ENCODE assay signal across 21 mouse cellular contexts in genomic region chr3:85827283-85827682, GRCm38 (mm10). TPM values are rescaled to one million over a fixed set of nuclear protein-coding genes. Genes with fewer than 3 reads are reported as not detected.
DNase-seq lines count a peak whose midpoint lies in the region; ATAC-seq lines count a peak whose summit lies in the region.
"Had no signal": no experiment of that assay in that cellular context is flagged by ENCODE, and none has a peak within 500 bp of the region (broad histone marks: within the 10 kb centered on the region; RNA-seq: fewer than 3 reads in every experiment).

No protein-coding gene starts in this region.

- H3K36me3 ChIP-seq in heart, embryonic 11.5 days (ENCODE audit: control insufficient read depth, insufficient read depth, low read length) = no peaks in the 10 kb centered on the region
- H3K36me3 ChIP-seq in kidney, embryonic 15.5 days = no peaks in the 10 kb centered on the region
- H3K36me3 ChIP-seq: embryonic facial prominence, embryonic 13.5 days; forebrain, embryonic 15.5 days; G1E; limb, embryonic 12.5 days; lung, embryonic 15.5 days; midbrain, embryonic 10.5 days had no signal

- H3K4me1 ChIP-seq in heart, embryonic 11.5 days (ENCODE audit: control insufficient read depth, insufficient read depth, low read length) = no peaks in the 10 kb centered on the region
- peaks cover 23% of the 10 kb centered on the region for H3K4me1 ChIP-seq in kidney, embryonic 15.5 days
- H3K4me1 ChIP-seq: embryonic facial prominence, embryonic 13.5 days; lung, embryonic 15.5 days had no signal

- no peak overlapping the region for H3K27ac ChIP-seq in heart, embryonic 11.5 days (ENCODE audit: low read depth, low read length)
- peak overlapping the region; percentile 83 for H3K27ac ChIP-seq in kidney, embryonic 15.5 days
- H3K27ac ChIP-seq: embryonic facial prominence, embryonic 13.5 days; forebrain, embryonic 15.5 days; limb, embryonic 12.5 days; liver, embryonic 14.5 days; lung, embryonic 15.5 days; midbrain, embryonic 10.5 days had no signal

- H3K9ac ChIP-seq in heart, embryonic 11.5 days (ENCODE audit: low read depth, low read length) = no peak overlapping the region
- no peak overlapping the region for H3K9ac ChIP-seq in kidney, embryonic 15.5 days
- H3K9ac ChIP-seq: embryonic facial prominence, embryonic 13.5 days; forebrain, embryonic 15.5 days; limb, embryonic 12.5 days; liver, embryonic 14.5 days; lung, embryonic 15.5 days had no signal

- ATAC-seq in heart, embryonic 11.5 days (replicated peaks; ENCODE audit: insufficient number of reproducible peaks, low FRiP score, low TSS enrichment) = no peak
- ATAC-seq in kidney, embryonic 15.5 days (replicated peaks; ENCODE audit: low FRiP score) = peak; percentile 15; the same call in 1 of the 2 replicates
- ATAC-seq: forebrain, embryonic 15.5 days; hindbrain, embryonic 16.5 days had no signal

- H3K27me3 ChIP-seq in heart, embryonic 11.5 days (ENCODE audit: control insufficient read depth, insufficient read depth, low read length) = no peaks in the 10 kb centered on the region
- H3K27me3 ChIP-seq in kidney, embryonic 15.5 days = no peaks in the 10 kb centered on the region
- H3K27me3 ChIP-seq: embryonic facial prominence, embryonic 13.5 days; forebrain, embryonic 15.5 days; lung, embryonic 15.5 days had no signal

- WGBS in heart, embryonic 11.5 days (ENCODE audit: insufficient replicate concordance) = 63% methylated on average over 4 of the region's 4 CpGs
- 52% methylated on average over 4 of the region's 4 CpGs for WGBS in kidney, embryonic 15.5 days

- H3K4me2 ChIP-seq in heart, embryonic 11.5 days = no peak overlapping the region
- H3K4me2 ChIP-seq in kidney, embryonic 15.5 days = peak overlapping the region; percentile 14; the same call in 1 of the 2 replicates
- H3K4me2 ChIP-seq: embryonic facial prominence, embryonic 13.5 days; forebrain, embryonic 15.5 days; limb, embryonic 12.5 days; lung, embryonic 15.5 days had no signal

- peak; percentile 51 to 60 for DNase-seq in cerebellum, postnatal 14 days
- DNase-seq in cerebellum, adult 18-20 months = no peak
- peak; percentile 22 for DNase-seq in heart, adult 8-10 months (ENCODE audit: low spot score)
- DNase-seq in Muller cell, postnatal 12 days (ENCODE audit: inconsistent ontology term) = peak; percentile 54
- DNase-seq in thymus, postnatal 0 days (ENCODE audit: low spot score) = no peak
- no peak for DNase-seq in thymus, postnatal 36 days
- DNase-seq: cerebellum, adult 9-10 months; layer of hippocampus, adult 9-11 months; lung, postnatal 4 days; right cerebral cortex, postnatal 25 days had no signal

- no peak overlapping the region for H3K4me3 ChIP-seq in heart, embryonic 11.5 days (ENCODE audit: low read depth, low read length)
- H3K4me3 ChIP-seq in kidney, embryonic 15.5 days (replicated peaks) = no peak overlapping the region
- H3K4me3 ChIP-seq: embryonic facial prominence, embryonic 13.5 days; forebrain, embryonic 15.5 days; limb, embryonic 12.5 days; lung, embryonic 15.5 days; midbrain, embryonic 10.5 days had no signal

- H3K9me3 ChIP-seq in heart, embryonic 11.5 days (replicated peaks; ENCODE audit: control insufficient read depth, low read length) = no peaks in the 10 kb centered on the region
- H3K9me3 ChIP-seq in kidney, embryonic 15.5 days (replicated peaks) = no peaks in the 10 kb centered on the region
- H3K9me3 ChIP-seq: embryonic facial prominence, embryonic 13.5 days; forebrain, embryonic 15.5 days; G1E; limb, embryonic 12.5 days; lung, embryonic 15.5 days; midbrain, embryonic 10.5 days had no signal

RNA-seq across cellular contexts. Expression of gene Fam160a1, which starts 10.2 kb away (rescaled TPM):
- total RNA-seq in heart, adult 8-10 months (2022) = 10 to 100 TPM; 54.1 to 61.6 (median 58.5) TPM
- 2.7 and 3.4 TPM in 2 replicates for polyA plus RNA-seq in heart, embryonic 11.5 days (2014; fragmentation: Nextera tagmentation; extraction: Ambion mirVana)
- polyA plus RNA-seq in kidney, embryonic 15.5 days (2015; fragmentation: Nextera tagmentation; extraction: Ambion mirVana) = 5.0 and 5.1 TPM in 2 replicates
- 2.3 and 2.8 TPM in 2 replicates for polyA plus RNA-seq in thymus, postnatal 0 days (2015; fragmentation: Nextera tagmentation; extraction: Ambion mirVana)
- total RNA-seq: hematopoietic stem cell, adult 5-6 weeks had no signal
- polyA plus RNA-seq: G1E had no signal

Comparison
In these comparisons a context has a peak if more than half of its experiments do, and no peak if none do; other contexts are left out.
1. DNase-seq: peak in cerebellum, postnatal 14 days (2 of 2), heart, adult 8-10 months (single experiment) and Muller cell, postnatal 12 days (single experiment); none in cerebellum, adult 18-20 months (0 of 2), thymus, postnatal 0 days (single experiment) and thymus, postnatal 36 days (0 of 2).